ENCODE assay signal across 19 mouse cellular contexts in genomic region chr8:84752734-84753582, GRCm38 (mm10). TPM values are rescaled to one million over a fixed set of nuclear protein-coding genes. Genes with fewer than 3 reads are reported as not detected.
DNase-seq lines count a peak whose midpoint lies in the region; ATAC-seq and TF ChIP-seq lines count a peak whose summit lies in the region.
"Had no signal": no experiment of that assay in that cellular context is flagged by ENCODE, and none has a peak within 500 bp of the region (broad histone marks: within the 10 kb centered on the region; RNA-seq: fewer than 3 reads in every experiment).

No protein-coding gene starts in this region.

- DNase-seq in gastrocnemius, adult 2 months = no peak
- no peak for DNase-seq in gastrocnemius, adult 8-10 months (ENCODE audit: low spot score in 2 of 2)
- no peak for DNase-seq in liver, embryonic 11.5 days (ENCODE audit: low spot score)
- DNase-seq in liver = no peak
- DNase-seq in intestine, embryonic 14.5 days (ENCODE audit: low spot score) = no peak
- no peak for DNase-seq in urinary bladder, postnatal 36 days (ENCODE audit: low spot score in 2 of 2)
- DNase-seq: adrenal gland, adult 8-10 months; cerebellum, adult 9-11 months; kidney, postnatal 10 days; lung, embryonic 14.5 days; right cerebral cortex, postnatal 25 days; thymus, postnatal 36 days had no signal

- H3K4me3 ChIP-seq in gastrocnemius, adult 2 months = no peak overlapping the region
- H3K4me3 ChIP-seq in liver, embryonic 11.5 days (ENCODE audit: low read depth, low read length) = no peak overlapping the region
- no peak overlapping the region for H3K4me3 ChIP-seq in intestine, embryonic 14.5 days (ENCODE audit: low read depth, low read length)
- H3K4me3 ChIP-seq in myocyte = no peak overlapping the region
- H3K4me3 ChIP-seq: erythroblast, embryonic 14.5 days; neural tube, embryonic 12.5 days had no signal

- 63% methylated on average over 6 of the region's 6 CpGs for WGBS in liver, embryonic 11.5 days
- WGBS in intestine, embryonic 14.5 days = 70% methylated on average over 6 of the region's 6 CpGs

- H3K4me2 ChIP-seq in liver, embryonic 11.5 days = no peak overlapping the region
- H3K4me2 ChIP-seq in intestine, embryonic 14.5 days (ENCODE audit: low read length) = no peak overlapping the region
- H3K4me2 ChIP-seq in myocyte (ENCODE audit: low read depth) = no peak overlapping the region
- H3K4me2 ChIP-seq: lung, embryonic 14.5 days; neural tube, embryonic 12.5 days had no signal

- H3K9me3 ChIP-seq in liver, embryonic 11.5 days (ENCODE audit: control insufficient read depth, low read length) = no peaks in the 10 kb centered on the region
- H3K9me3 ChIP-seq in intestine, embryonic 14.5 days (ENCODE audit: control insufficient read depth, low read length) = no peaks in the 10 kb centered on the region
- H3K9me3 ChIP-seq: G1E; neural tube, embryonic 12.5 days had no signal

- no peak for TF ChIP-seq POLR2A in myocyte (IDR thresholded peaks at IDR 0.05; ENCODE audit: insufficient read length, low read depth)

- intact Hi-C loops in gastrocnemius, adult 2 months (cut with DNase I) = no loop called here

- TF ChIP-seq CTCF in gastrocnemius, adult 2 months (IDR thresholded peaks at IDR 0.05) = no peak

- H3K27ac ChIP-seq in gastrocnemius, adult 2 months = peak overlapping the region; percentile 63; the same call in 1 of the 2 replicates
- H3K27ac ChIP-seq in liver, embryonic 11.5 days (ENCODE audit: low read depth, low read length) = no peak overlapping the region
- H3K27ac ChIP-seq in intestine, embryonic 14.5 days (ENCODE audit: low read depth) = no peak overlapping the region
- H3K27ac ChIP-seq: neural tube, embryonic 12.5 days had no signal

- ATAC-seq in liver, embryonic 11.5 days (replicated peaks; ENCODE audit: low FRiP score) = peak; percentile 36; the same call in 1 of the 2 replicates
- ATAC-seq in intestine, embryonic 14.5 days (replicated peaks; ENCODE audit: low FRiP score, low TSS enrichment, low read depth) = 0 out of 2 replicates have a peak, but pooled peaks have one; percentile 18
- ATAC-seq: inflammation-experienced regulatory T-cells, adult 6 months had no signal

- H3K36me3 ChIP-seq in liver, embryonic 11.5 days (ENCODE audit: control insufficient read depth, insufficient read depth, low read length) = no peaks in the 10 kb centered on the region
- peaks cover 7% of the 10 kb centered on the region; the same call in 1 of the 2 replicates for H3K36me3 ChIP-seq in intestine, embryonic 14.5 days (ENCODE audit: control insufficient read depth, insufficient read depth, low read length)
- H3K36me3 ChIP-seq in myocyte (ENCODE audit: control insufficient read depth, insufficient read depth) = peaks cover 8% of the 10 kb centered on the region
- H3K36me3 ChIP-seq: neural tube, embryonic 12.5 days had no signal

- peaks cover 25% of the 10 kb centered on the region for H3K27me3 ChIP-seq in liver, embryonic 11.5 days (replicated peaks; ENCODE audit: control insufficient read depth, insufficient read depth, low read length)
- peaks cover 65% of the 10 kb centered on the region for H3K27me3 ChIP-seq in intestine, embryonic 14.5 days (replicated peaks; ENCODE audit: control insufficient read depth, insufficient read depth, low read length)
- no peaks in the 10 kb centered on the region for H3K27me3 ChIP-seq in myocyte (ENCODE audit: control insufficient read depth, insufficient read depth, insufficient read length)

- no peak overlapping the region for H3ac ChIP-seq in myocyte (ENCODE audit: control insufficient read depth, insufficient read length)

- peaks cover 9% of the 10 kb centered on the region for H3K4me1 ChIP-seq in liver, embryonic 11.5 days (replicated peaks; ENCODE audit: control insufficient read depth, insufficient read depth, low read length)
- 0 out of 2 replicates have a peak, but pooled peaks cover 8% of the 10 kb centered on the region for H3K4me1 ChIP-seq in intestine, embryonic 14.5 days (replicated peaks; ENCODE audit: control insufficient read depth, insufficient read depth, low read length)

- peaks cover 40% of the 10 kb centered on the region for H3K79me2 ChIP-seq in myocyte (ENCODE audit: control insufficient read depth, insufficient read depth)

- no peak overlapping the region for H3K9ac ChIP-seq in liver, embryonic 11.5 days (ENCODE audit: low read depth, low read length)
- H3K9ac ChIP-seq in intestine, embryonic 14.5 days (ENCODE audit: low read length) = no peak overlapping the region
- H3K9ac ChIP-seq: lung, embryonic 14.5 days; neural tube, embryonic 12.5 days had no signal

TF ChIP-seq in myocyte, 11 proteins besides CTCF, POLR2A, EP300 and RAD21:
- TF ChIP-seq MYOD1 (IDR thresholded peaks at IDR 0.05; ENCODE audit: control insufficient read depth in 1 of 3, insufficient read length in 2 of 3, low read depth in 2 of 3) (peak in 2 of 3 experiments; percentile 45 to 55), MAX (IDR thresholded peaks at IDR 0.05; ENCODE audit: low read depth) (no peak)

RNA-seq across cellular contexts. Expression of gene G430095P16Rik, which starts 30.2 kb away (rescaled TPM):
- under 1 TPM; 0.36 to 0.78 TPM for total RNA-seq in gastrocnemius, adult 2 months (2021)
- total RNA-seq in gastrocnemius, adult 8-10 months (2022) = under 1 TPM in 3 of 4 experiments, not detected in 1; 0.43 to 0.56 (median 0.48) TPM
- polyA plus RNA-seq in liver, embryonic 11.5 days (2014; fragmentation: Nextera tagmentation; extraction: Ambion mirVana) = 11.8 and 12.3 TPM in 2 replicates
- 3.3 and 4.1 TPM in 2 replicates for polyA plus RNA-seq in intestine, embryonic 14.5 days (2014; fragmentation: Nextera tagmentation; extraction: Ambion mirVana)
- 9.4 TPM for polyA plus RNA-seq in myocyte (2012; fragmentation: generic; extraction: Trizol)
- total RNA-seq: layer of hippocampus, postnatal 14 days; midbrain, postnatal 0 days had no signal

RNA-seq across cellular contexts. Expression of gene Nfix, which starts 47.2 kb away (rescaled TPM):
- 100 to 1,000 TPM; 465 to 558 TPM for total RNA-seq in gastrocnemius, adult 2 months (2021)
- 100 to 1,000 TPM; 507 to 604 (median 532) TPM for total RNA-seq in gastrocnemius, adult 8-10 months (2022)
- polyA plus RNA-seq in liver, embryonic 11.5 days (2014; fragmentation: Nextera tagmentation; extraction: Ambion mirVana) = 5.0 and 7.1 TPM in 2 replicates
- polyA plus RNA-seq in intestine, embryonic 14.5 days (2014; fragmentation: Nextera tagmentation; extraction: Ambion mirVana) = 12.8 and 14.4 TPM in 2 replicates
- 65.7 TPM for polyA plus RNA-seq in myocyte (2012; fragmentation: generic; extraction: Trizol)

RNA-seq across cellular contexts. Expression of gene Lyl1, which starts 51.7 kb away (rescaled TPM):
- 1 to 10 TPM; 1.1 to 1.3 TPM for total RNA-seq in gastrocnemius, adult 2 months (2021)
- 1 to 10 TPM in 1 of 4 experiments, under 1 TPM in 3; 0.51 to 1.8 (median 0.57) TPM for total RNA-seq in gastrocnemius, adult 8-10 months (2022)
- 67.9 and 68.6 TPM in 2 replicates for polyA plus RNA-seq in liver, embryonic 11.5 days (2014; fragmentation: Nextera tagmentation; extraction: Ambion mirVana)
- 4.3 and 5.2 TPM in 2 replicates for polyA plus RNA-seq in intestine, embryonic 14.5 days (2014; fragmentation: Nextera tagmentation; extraction: Ambion mirVana)
- not detected for polyA plus RNA-seq in myocyte (2012; fragmentation: generic; extraction: Trizol)

Comparison
In these comparisons a context has a peak if more than half of its experiments do, and no peak if none do; other contexts are left out.
1. RNA of gene Lyl1, which starts 51.7 kb away (polyA plus RNA-seq): 67.9 to 68.6 TPM in liver, embryonic 11.5 days; 4.3 to 5.2 TPM in intestine, embryonic 14.5 days and not detected in myocyte (single experiment); every median in the first group is over 10 times any median in the second.